Mouse (Mus musculus) forebrain, embryonic 12.5 days (tissue): ENCODE results near the gene Vps37b. TPM values are rescaled to one million over a fixed set of nuclear protein-coding genes. Genes with fewer than 3 reads are reported as not detected.

ENCODE experiments used
- ATAC-seq: fragments of 200-750 bp; cut with Nextera tagmentation; 2 replicates; pipeline ENCODE4 v1.8.0; 2017; ENCODE audit warnings: moderate TSS enrichment; ENCODE audit not compliant: low FRiP score
- H3K27ac ChIP-seq: fragments of 300-500 bp; sonication (generic); 2 replicates; pipeline ENCODE4 v1.5.1; 2016; ENCODE audit warnings: mild to moderate bottlenecking
- H3K27me3 ChIP-seq: fragments of 300-500 bp; sonication (generic); 2 replicates; pipeline ENCODE4 v1.6.1; 2016; ENCODE audit warnings: mild to moderate bottlenecking
- H3K36me3 ChIP-seq: fragments of 300-500 bp; sonication (generic); replicated peaks from 2 replicates; pipeline ENCODE4 v1.6.1; 2016; ENCODE audit warnings: mild to moderate bottlenecking
- H3K4me1 ChIP-seq: fragments of 300-500 bp; sonication (generic); 2 replicates; pipeline ENCODE4 v1.6.1; 2016
- H3K4me2 ChIP-seq: fragments of 300-500 bp; sonication (generic); 2 replicates; pipeline ENCODE4 v1.6.1; 2016; ENCODE audit warnings: mild to moderate bottlenecking, moderate library complexity
- H3K4me3 ChIP-seq: fragments of 300-500 bp; sonication (generic); replicated peaks from 2 replicates; pipeline ENCODE4 v1.5.1; 2016; ENCODE audit warnings: mild to moderate bottlenecking
- H3K9ac ChIP-seq: fragments of 300-500 bp; sonication (generic); 2 replicates; pipeline ENCODE4 v1.6.1; 2016; ENCODE audit warnings: mild to moderate bottlenecking
- H3K9me3 ChIP-seq: fragments of 300-500 bp; sonication (generic); 2 replicates; pipeline ENCODE4 v1.6.1; 2016
- WGBS: fragments of 180-500 bp; shearing (Covaris S2); methylation state at CpG from one replicate; pipeline ENCODE4 v1.1.7; 2016; 5-methylcytosine and 5-hydroxymethylcytosine counted together
- polyA plus RNA-seq: library from polyadenylated mRNA; unstranded; fragments of >200 nt; fragmentation: Nextera tagmentation; extraction: Ambion mirVana; gene quantifications from 2 replicates; pipeline ENCODE4 v1.2.1, GENCODE M21; 2016

The Vps37b gene
- polyA plus RNA-seq, 1 experiment from 2014 or later = 70.5 TPM

GRCm38 (mm10) chr5:123994468-123994867, 37.6 kb downstream of the Vps37b start:
- H3K4me2 ChIP-seq = no peak overlapping the region
- ATAC-seq = no peak
- 93% methylated on average over 7 of the region's 7 CpGs for WGBS
- H3K27me3 ChIP-seq = no peaks in the 10 kb centered on the region
- no peak overlapping the region for H3K27ac ChIP-seq
- H3K9ac ChIP-seq = no peak overlapping the region
- H3K4me3 ChIP-seq = no peak overlapping the region
- peaks cover 13% of the 10 kb centered on the region; the same call in 1 of the 2 replicates for H3K4me1 ChIP-seq
- H3K36me3 ChIP-seq = 0 out of 2 replicates have a peak, but pooled peaks cover 4% of the 10 kb centered on the region
- no peaks in the 10 kb centered on the region for H3K9me3 ChIP-seq

GRCm38 (mm10) chr5:123993263-123994036, 38.6 kb downstream of the Vps37b start:
- 63% methylated on average over 7 of the region's 7 CpGs for WGBS
- no peak overlapping the region for H3K4me3 ChIP-seq
- H3K9me3 ChIP-seq = no peaks in the 10 kb centered on the region
- H3K4me1 ChIP-seq = peaks cover 13% of the 10 kb centered on the region; the same call in 1 of the 2 replicates
- no peak for ATAC-seq
- peak overlapping the region; percentile 9; the same call in 1 of the 2 replicates for H3K27ac ChIP-seq
- H3K36me3 ChIP-seq = 0 out of 2 replicates have a peak, but pooled peaks cover 4% of the 10 kb centered on the region
- H3K9ac ChIP-seq = no peak overlapping the region
- no peak overlapping the region for H3K4me2 ChIP-seq
- H3K27me3 ChIP-seq = no peaks in the 10 kb centered on the region

- Histone ChIP-seq H3K4me1 (peaks cover 13% of the 10 kb centered on the region; the same call in 1 of the 2 replicates), H3K27ac (no peak overlapping the region), H3K27me3 (no peaks in the 10 kb centered on the region), H3K4me3 (no peak overlapping the region), H3K9me3 (no peaks in the 10 kb centered on the region), H3K4me2 (no peak overlapping the region), H3K9ac (no peak overlapping the region), H3K36me3 (0 out of 2 replicates have a peak, but pooled peaks cover 4% of the 10 kb centered on the region)
- ATAC-seq = no peak
- WGBS = 37% methylated on average over 5 of the region's 5 CpGs
Observed at GRCm38 (mm10) chr5:123992794-123993193, 39.3 kb downstream of the Vps37b start.

GRCm38 (mm10) chr5:123992193-123992637, 39.9 kb downstream of the Vps37b start:
- no peak overlapping the region for H3K27ac ChIP-seq

GRCm38 (mm10) chr5:123991321-123991720, 40.7 kb downstream of the Vps37b start:
- Histone ChIP-seq H3K36me3 (0 out of 2 replicates have a peak, but pooled peaks cover 4% of the 10 kb centered on the region), H3K27me3 (no peaks in the 10 kb centered on the region), H3K4me2 (no peak overlapping the region), H3K9me3 (no peaks in the 10 kb centered on the region), H3K4me3 (no peak overlapping the region), H3K27ac (no peak overlapping the region), H3K4me1 (peaks cover 9% of the 10 kb centered on the region; the same call in 1 of the 2 replicates), H3K9ac (no peak overlapping the region)
- no peak for ATAC-seq
- WGBS = 88% methylated on average over 6 of the region's 6 CpGs

More at GRCm38 (mm10) chr5:123992193-123992637, 39.9 kb downstream of the Vps37b start:
- 82% methylated on average over 10 of the region's 10 CpGs for WGBS
- Histone ChIP-seq H3K4me1 (peaks cover 13% of the 10 kb centered on the region; the same call in 1 of the 2 replicates), H3K9ac (no peak overlapping the region), H3K27me3 (no peaks in the 10 kb centered on the region), H3K4me3 (no peak overlapping the region), H3K4me2 (no peak overlapping the region), H3K36me3 (0 out of 2 replicates have a peak, but pooled peaks cover 4% of the 10 kb centered on the region), H3K9me3 (no peaks in the 10 kb centered on the region)
- ATAC-seq = no peak

GRCm38 (mm10) chr5:123989941-123990885, 41.9 kb downstream of the Vps37b start:
- 0 out of 2 replicates have a peak, but pooled peaks cover 4% of the 10 kb centered on the region for H3K36me3 ChIP-seq
- H3K4me1 ChIP-seq = peaks cover 9% of the 10 kb centered on the region; the same call in 1 of the 2 replicates
- H3K9me3 ChIP-seq = no peaks in the 10 kb centered on the region
- 85% methylated on average over 20 of the region's 20 CpGs for WGBS
- H3K27ac ChIP-seq = 0 out of 2 replicates have a peak overlapping the region, but pooled peaks have one; percentile 8
- no peaks in the 10 kb centered on the region for H3K27me3 ChIP-seq
- H3K4me2 ChIP-seq = no peak overlapping the region
- no peak overlapping the region for H3K4me3 ChIP-seq
- ATAC-seq = no peak
- no peak overlapping the region for H3K9ac ChIP-seq

GRCm38 (mm10) chr5:123987511-123987910, 44.6 kb downstream of the Vps37b start:
- Histone ChIP-seq H3K4me2 (no peak overlapping the region), H3K4me1 (peaks cover 9% of the 10 kb centered on the region; the same call in 1 of the 2 replicates), H3K4me3 (no peak overlapping the region), H3K27me3 (no peaks in the 10 kb centered on the region), H3K36me3 (0 out of 2 replicates have a peak, but pooled peaks cover 4% of the 10 kb centered on the region), H3K9me3 (no peaks in the 10 kb centered on the region), H3K9ac (no peak overlapping the region), H3K27ac (no peak overlapping the region)
- ATAC-seq = no peak
- WGBS = 88% methylated on average over 4 of the region's 4 CpGs

GRCm38 (mm10) chr5:123986925-123987324, 45.1 kb downstream of the Vps37b start:
- peaks cover 9% of the 10 kb centered on the region for H3K4me1 ChIP-seq
- H3K9me3 ChIP-seq = no peaks in the 10 kb centered on the region
- WGBS = 94% methylated on average over 2 of the region's 2 CpGs
- ATAC-seq = no peak
- no peak overlapping the region for H3K4me2 ChIP-seq
- 0 out of 2 replicates have a peak, but pooled peaks cover 4% of the 10 kb centered on the region for H3K36me3 ChIP-seq
- H3K9ac ChIP-seq = no peak overlapping the region
- H3K27ac ChIP-seq = no peak overlapping the region
- no peaks in the 10 kb centered on the region for H3K27me3 ChIP-seq
- H3K4me3 ChIP-seq = no peak overlapping the region

- Histone ChIP-seq H3K27me3 (no peaks in the 10 kb centered on the region), H3K36me3 (0 out of 2 replicates have a peak, but pooled peaks cover 4% of the 10 kb centered on the region), H3K9ac (peak overlapping the region; percentile 17; the same call in 1 of the 2 replicates), H3K9me3 (no peaks in the 10 kb centered on the region), H3K4me2 (no peak overlapping the region), H3K27ac (no peak overlapping the region), H3K4me3 (no peak overlapping the region), H3K4me1 (peaks cover 8% of the 10 kb centered on the region)
- WGBS = 86% methylated on average over 9 of the region's 9 CpGs
- no peak for ATAC-seq
Observed at GRCm38 (mm10) chr5:123985434-123985833, 46.6 kb downstream of the Vps37b start.

GRCm38 (mm10) chr5:123982838-123983237, 49.2 kb downstream of the Vps37b start:
- H3K4me1 ChIP-seq = no peaks in the 10 kb centered on the region; the same call in none of the 2 replicates
- no peak overlapping the region for H3K4me2 ChIP-seq
- no peaks in the 10 kb centered on the region for H3K9me3 ChIP-seq
- H3K36me3 ChIP-seq = no peaks in the 10 kb centered on the region
- no peaks in the 10 kb centered on the region for H3K27me3 ChIP-seq
- H3K27ac ChIP-seq = no peak overlapping the region
- no peak overlapping the region for H3K4me3 ChIP-seq
- no peak overlapping the region for H3K9ac ChIP-seq
- no peak for ATAC-seq
- WGBS = 77% methylated on average over 11 of the region's 11 CpGs

GRCm38 (mm10) chr5:123981250-123981554, 50.9 kb downstream of the Vps37b start:
- no peak for ATAC-seq
- no peak overlapping the region for H3K9ac ChIP-seq
- WGBS = 80% methylated on average over 6 of the region's 6 CpGs
- H3K4me2 ChIP-seq = no peak overlapping the region
- H3K36me3 ChIP-seq = no peaks in the 10 kb centered on the region
- no peaks in the 10 kb centered on the region for H3K9me3 ChIP-seq
- H3K27me3 ChIP-seq = 0 out of 2 replicates have a peak, but pooled peaks cover 2% of the 10 kb centered on the region
- H3K4me3 ChIP-seq = no peak overlapping the region
- no peak overlapping the region for H3K27ac ChIP-seq
- H3K4me1 ChIP-seq = no peaks in the 10 kb centered on the region; the same call in none of the 2 replicates
